ENCODE assay signal across 21 mouse cellular contexts in genomic region chr6:18013346-18013745, GRCm38 (mm10). TPM values are rescaled to one million over a fixed set of nuclear protein-coding genes. Genes with fewer than 3 reads are reported as not detected.
A peak's percentile ranks its signal among the peaks of the same experiment; 100 is the strongest.
DNase-seq lines count a peak whose midpoint lies in the region; ATAC-seq lines count a peak whose summit lies in the region.
"Had no signal": no experiment of that assay in that cellular context is flagged by ENCODE, and none has a peak within 500 bp of the region (broad histone marks: within the 10 kb centered on the region; RNA-seq: fewer than 3 reads in every experiment).

No protein-coding gene starts in this region.

- H3K36me3 ChIP-seq in hindbrain, embryonic 11.5 days (ENCODE audit: control insufficient read depth, insufficient read depth, low read length): no peaks in the 10 kb centered on the region
- H3K36me3 ChIP-seq in hindbrain, embryonic 12.5 days: no peaks in the 10 kb centered on the region
- no peaks in the 10 kb centered on the region for H3K36me3 ChIP-seq in embryonic facial prominence, embryonic 14.5 days (ENCODE audit: control insufficient read depth, insufficient read depth, low read length)
- H3K36me3 ChIP-seq in limb, embryonic 12.5 days: no peaks in the 10 kb centered on the region
- H3K36me3 ChIP-seq: forebrain, embryonic 12.5 days; heart, embryonic 12.5 days; hindbrain, embryonic 13.5 days had no signal

- no peak overlapping the region for H3K9ac ChIP-seq in hindbrain, embryonic 11.5 days (ENCODE audit: low read depth, low read length)
- no peak overlapping the region for H3K9ac ChIP-seq in hindbrain, embryonic 12.5 days
- H3K9ac ChIP-seq in embryonic facial prominence, embryonic 14.5 days (ENCODE audit: low read depth, low read length): no peak overlapping the region; the same call in 1 of the 2 replicates
- H3K9ac ChIP-seq in limb, embryonic 12.5 days (replicated peaks): no peak overlapping the region
- H3K9ac ChIP-seq: forebrain, embryonic 12.5 days; heart, embryonic 12.5 days; hindbrain, embryonic 13.5 days had no signal

- ATAC-seq in hindbrain, embryonic 11.5 days (ENCODE audit: low FRiP score): no peak
- ATAC-seq in hindbrain, embryonic 12.5 days (ENCODE audit: low FRiP score): no peak
- ATAC-seq in embryonic facial prominence, embryonic 14.5 days (ENCODE audit: low read depth): peak; percentile 77
- ATAC-seq in limb, embryonic 12.5 days (ENCODE audit: insufficient number of reproducible peaks, insufficient read depth, low FRiP score, low TSS enrichment, low read depth): peak; percentile 86
- ATAC-seq: activated CD4-positive, CD25-positive, alpha-beta regulatory T cell, adult 4 months; forebrain, embryonic 16.5 days; hindbrain, postnatal 0 days; Patski had no signal

- H3K4me3 ChIP-seq in hindbrain, embryonic 11.5 days (ENCODE audit: low read depth, low read length): no peak overlapping the region
- no peak overlapping the region for H3K4me3 ChIP-seq in hindbrain, embryonic 12.5 days
- H3K4me3 ChIP-seq in embryonic facial prominence, embryonic 14.5 days (ENCODE audit: low read depth, low read length): no peak overlapping the region
- no peak overlapping the region for H3K4me3 ChIP-seq in limb, embryonic 12.5 days (replicated peaks)
- H3K4me3 ChIP-seq: forebrain, embryonic 12.5 days; heart, embryonic 12.5 days; hindbrain, embryonic 13.5 days had no signal

- no peaks in the 10 kb centered on the region for H3K9me3 ChIP-seq in hindbrain, embryonic 11.5 days (ENCODE audit: control insufficient read depth, low read length)
- no peaks in the 10 kb centered on the region for H3K9me3 ChIP-seq in hindbrain, embryonic 12.5 days (replicated peaks)
- no peaks in the 10 kb centered on the region for H3K9me3 ChIP-seq in embryonic facial prominence, embryonic 14.5 days (ENCODE audit: control insufficient read depth, low read length)
- H3K9me3 ChIP-seq in limb, embryonic 12.5 days: no peaks in the 10 kb centered on the region
- H3K9me3 ChIP-seq: forebrain, embryonic 12.5 days; heart, embryonic 12.5 days; hindbrain, embryonic 13.5 days had no signal

- no peaks in the 10 kb centered on the region for H3K4me1 ChIP-seq in hindbrain, embryonic 11.5 days (replicated peaks; ENCODE audit: control insufficient read depth, insufficient read depth, low read length)
- 0 out of 2 replicates have a peak, but pooled peaks cover 4% of the 10 kb centered on the region for H3K4me1 ChIP-seq in hindbrain, embryonic 12.5 days
- peaks cover 4% of the 10 kb centered on the region; the same call in 1 of the 2 replicates for H3K4me1 ChIP-seq in embryonic facial prominence, embryonic 14.5 days (ENCODE audit: control insufficient read depth, insufficient read depth, low read length)
- peaks cover 14% of the 10 kb centered on the region for H3K4me1 ChIP-seq in limb, embryonic 12.5 days (replicated peaks)
- H3K4me1 ChIP-seq: forebrain, embryonic 12.5 days; heart, embryonic 12.5 days; hindbrain, embryonic 13.5 days had no signal

- 75% methylated on average over 7 of the region's 7 CpGs for WGBS in hindbrain, embryonic 11.5 days
- 69% methylated on average over 7 of the region's 7 CpGs for WGBS in hindbrain, embryonic 12.5 days
- WGBS in embryonic facial prominence, embryonic 14.5 days: 26% methylated on average over 7 of the region's 7 CpGs
- 25% methylated on average over 7 of the region's 7 CpGs for WGBS in limb, embryonic 12.5 days

- no peak overlapping the region for H3K27ac ChIP-seq in hindbrain, embryonic 11.5 days (ENCODE audit: low read depth, low read length)
- no peak overlapping the region for H3K27ac ChIP-seq in hindbrain, embryonic 12.5 days
- 0 out of 2 replicates have a peak overlapping the region, but pooled peaks have one; percentile 39 for H3K27ac ChIP-seq in embryonic facial prominence, embryonic 14.5 days (replicated peaks; ENCODE audit: low read depth, low read length)
- H3K27ac ChIP-seq in limb, embryonic 12.5 days: peak overlapping the region; percentile 81
- H3K27ac ChIP-seq: forebrain, embryonic 12.5 days; hindbrain, embryonic 13.5 days; hindbrain, postnatal 0 days had no signal

- no peaks in the 10 kb centered on the region for H3K27me3 ChIP-seq in hindbrain, embryonic 11.5 days (ENCODE audit: control insufficient read depth, insufficient read depth, low read length)
- no peaks in the 10 kb centered on the region for H3K27me3 ChIP-seq in hindbrain, embryonic 12.5 days
- H3K27me3 ChIP-seq in embryonic facial prominence, embryonic 14.5 days (replicated peaks; ENCODE audit: control insufficient read depth, insufficient read depth, low read length): no peaks in the 10 kb centered on the region
- no peaks in the 10 kb centered on the region for H3K27me3 ChIP-seq in limb, embryonic 12.5 days
- H3K27me3 ChIP-seq: CH12.LX; forebrain, embryonic 12.5 days; heart, embryonic 12.5 days; hindbrain, embryonic 13.5 days; Patski had no signal

- peak; percentile 1 for DNase-seq in hindbrain, embryonic 11.5 days (ENCODE audit: low spot score)
- peak; percentile 62 for DNase-seq in embryonic facial prominence, embryonic 14.5 days (ENCODE audit: low spot score)
- DNase-seq in right cerebral cortex, postnatal 4 days: no peak
- DNase-seq in thymus, adult 18-20 months: no peak
- no peak for DNase-seq in frontal cortex, postnatal 10 days (ENCODE audit: low spot score in 2 of 2)
- DNase-seq: adrenal gland, postnatal 14 days; cerebellum, adult 18-20 months; cerebellum, adult 9-11 months; cerebellum, postnatal 36 days; gastrocnemius, postnatal 14 days; heart, postnatal 36 days had no signal

- no peak overlapping the region for H3K4me2 ChIP-seq in hindbrain, embryonic 11.5 days (replicated peaks; ENCODE audit: low read depth, low read length)
- H3K4me2 ChIP-seq in hindbrain, embryonic 12.5 days (replicated peaks): no peak overlapping the region
- peak overlapping the region; percentile 24; the same call in 1 of the 2 replicates for H3K4me2 ChIP-seq in embryonic facial prominence, embryonic 14.5 days (ENCODE audit: low read depth, low read length)
- H3K4me2 ChIP-seq in limb, embryonic 12.5 days: peak overlapping the region; percentile 23
- H3K4me2 ChIP-seq: forebrain, embryonic 12.5 days; heart, embryonic 12.5 days; hindbrain, embryonic 13.5 days had no signal

RNA-seq across cellular contexts. Expression of gene Wnt2, which starts 17.0 kb away (rescaled TPM):
- polyA plus RNA-seq in hindbrain, embryonic 11.5 days (2014; fragmentation: Nextera tagmentation; extraction: Ambion mirVana): 0.99 and 2.1 TPM in 2 replicates
- polyA plus RNA-seq in hindbrain, embryonic 12.5 days (2016; fragmentation: Nextera tagmentation; extraction: Ambion mirVana): 1.6 and 1.9 TPM in 2 replicates
- 7.0 and 8.7 TPM in 2 replicates for polyA plus RNA-seq in embryonic facial prominence, embryonic 14.5 days (2014; fragmentation: Nextera tagmentation; extraction: Ambion mirVana)
- 2.1 TPM in 2 replicates for polyA plus RNA-seq in limb, embryonic 12.5 days (2016; fragmentation: Nextera tagmentation; extraction: Ambion mirVana)
- polyA plus RNA-seq: activated CD4-positive, CD25-positive, alpha-beta regulatory T cell, adult 4 months; Patski had no signal

Comparison
In these comparisons a context has a peak if more than half of its experiments do, and no peak if none do; other contexts are left out.
1. ATAC-seq: peak in embryonic facial prominence, embryonic 14.5 days (single experiment) and limb, embryonic 12.5 days (single experiment); none in hindbrain, embryonic 11.5 days (single experiment) and hindbrain, embryonic 12.5 days (single experiment).
2. DNase-seq: peak in hindbrain, embryonic 11.5 days (single experiment) and embryonic facial prominence, embryonic 14.5 days (single experiment); none in right cerebral cortex, postnatal 4 days (single experiment), thymus, adult 18-20 months (0 of 2) and frontal cortex, postnatal 10 days (0 of 2).
3. H3K27ac ChIP-seq: peak in embryonic facial prominence, embryonic 14.5 days (single experiment) and limb, embryonic 12.5 days (single experiment); none in hindbrain, embryonic 11.5 days (single experiment) and hindbrain, embryonic 12.5 days (single experiment).
4. H3K4me2 ChIP-seq: peak in embryonic facial prominence, embryonic 14.5 days (single experiment) and limb, embryonic 12.5 days (single experiment); none in hindbrain, embryonic 11.5 days (single experiment) and hindbrain, embryonic 12.5 days (single experiment).